In genomic region chr1:31363971-31364370, GRCm38 (mm10) we compare ENCODE assay signal across 26 mouse cellular contexts.
"Had no signal": no experiment of that assay in that cellular context is flagged by ENCODE, and none has a peak within 500 bp of the region (broad histone marks: within the 10 kb centered on the region; RNA-seq: fewer than 3 reads in every experiment).

No protein-coding gene starts in this region.

- H3K36me3 ChIP-seq: heart, embryonic 13.5 days; heart, embryonic 15.5 days; hindbrain, embryonic 13.5 days; hindbrain, embryonic 15.5 days; kidney, embryonic 15.5 days; limb, embryonic 10.5 days; limb, embryonic 12.5 days had no signal

- H3K4me3 ChIP-seq: gastrocnemius, adult 2 months; heart, adult 2 months; heart, embryonic 13.5 days; heart, embryonic 15.5 days; hindbrain, embryonic 13.5 days; hindbrain, embryonic 15.5 days; kidney, embryonic 15.5 days; layer of hippocampus, adult 2 months; left cerebral cortex, adult 2 months; limb, embryonic 10.5 days; limb, embryonic 12.5 days had no signal

- H3K9me3 ChIP-seq: heart, embryonic 13.5 days; heart, embryonic 15.5 days; hindbrain, embryonic 13.5 days; hindbrain, embryonic 15.5 days; kidney, embryonic 15.5 days; limb, embryonic 10.5 days; limb, embryonic 12.5 days had no signal

- H3K27me3 ChIP-seq: heart, embryonic 13.5 days; heart, embryonic 15.5 days; hindbrain, embryonic 13.5 days; hindbrain, embryonic 15.5 days; kidney, embryonic 15.5 days; limb, embryonic 12.5 days had no signal

- ATAC-seq: forebrain, postnatal 0 days; hindbrain, postnatal 0 days had no signal

- DNase-seq: forebrain, postnatal 0 days; gastrocnemius, adult 2 months; gastrocnemius, postnatal 10 days; gastrocnemius, postnatal 25 days; heart, adult 2 months; heart, postnatal 14 days; heart, postnatal 36 days; kidney, adult 11 months; kidney, adult 2 months; kidney, adult 9 months; kidney, postnatal 14 days; kidney, postnatal 36 days; liver had no signal

- H3K4me2 ChIP-seq: heart, embryonic 11.5 days; heart, embryonic 13.5 days; heart, embryonic 15.5 days; hindbrain, embryonic 13.5 days; hindbrain, embryonic 15.5 days; kidney, embryonic 15.5 days; limb, embryonic 12.5 days; liver, embryonic 11.5 days had no signal

- H3K27ac ChIP-seq: gastrocnemius, adult 2 months; heart, adult 2 months; heart, embryonic 13.5 days; heart, embryonic 15.5 days; hindbrain, embryonic 13.5 days; hindbrain, embryonic 15.5 days; hindbrain, postnatal 0 days; kidney, embryonic 15.5 days; kidney, postnatal 0 days; layer of hippocampus, adult 2 months; left cerebral cortex, adult 2 months; limb, embryonic 10.5 days; limb, embryonic 12.5 days had no signal

- H3K9ac ChIP-seq: forebrain, postnatal 0 days; heart, embryonic 13.5 days; heart, embryonic 15.5 days; hindbrain, embryonic 13.5 days; hindbrain, embryonic 15.5 days; kidney, embryonic 15.5 days; limb, embryonic 12.5 days had no signal

- H3K4me1 ChIP-seq: heart, embryonic 13.5 days; heart, embryonic 15.5 days; hindbrain, embryonic 13.5 days; hindbrain, embryonic 15.5 days; kidney, embryonic 15.5 days; limb, embryonic 10.5 days; limb, embryonic 12.5 days had no signal
